Mouse (Mus musculus) kidney, adult 2 months (tissue): Measurements from ENCODE around the gene Il2rb.

Experiments used
- CTCF ChIP-seq: fragments of 200-500 bp; conservative IDR thresholded peaks from 2 replicates; pipeline ENCODE4 v1.5.1; 2011; ENCODE audit warnings: low read depth, mild to moderate bottlenecking, control low read depth, low read length, moderate library complexity, mixed read lengths; ENCODE audit not compliant: insufficient read depth, insufficient read length
- POLR2A ChIP-seq: fragments of 200-500 bp; IDR thresholded peaks from one replicate; pipeline ENCODE4 v1.6.1; 2011; ENCODE audit warnings: low read depth, low read length, control low read depth

- TF ChIP-seq POLR2A (no peak), CTCF (no peak)
Measured at GRCm38 (mm10) chr15:78493401-78494010, 1.6 kb downstream of the Il2rb start.
